Mouse (Mus musculus) bone marrow, adult 2 months (tissue): ENCODE measurements at regions not wholly inside any gene's neighbourhood (a gene's known extent, or its start where the extent isn't known, plus 50 kb on each side); places are given as distances from the start of the nearest gene placed in this dataset.

Source experiments
- H3K27ac ChIP-seq: fragments of 200-500 bp; 2 replicates; pipeline ENCODE4 v1.5.1; 2012; ENCODE audit warnings: low read depth, mild to moderate bottlenecking, control low read depth, inconsistent platforms, low read length; ENCODE audit not compliant: control insufficient read depth, poor library complexity, insufficient read depth
- H3K4me1 ChIP-seq: fragments of 200-500 bp; 2 replicates; pipeline ENCODE4 v1.6.1; 2011; ENCODE audit warnings: low read length; ENCODE audit not compliant: control insufficient read depth, insufficient read depth
- H3K4me3 ChIP-seq: fragments of 200-500 bp; replicated peaks from 2 replicates; pipeline ENCODE3; 2011; ENCODE audit warnings: mild to moderate bottlenecking, low read depth, low read length, control low read depth; ENCODE audit not compliant: control insufficient read depth
- CTCF ChIP-seq: fragments of 200-500 bp; IDR thresholded peaks from 2 replicates; pipeline ENCODE4 v1.5.1; 2011; ENCODE audit warnings: low read length, control low read depth; ENCODE audit not compliant: control insufficient read depth, insufficient read depth
- POLR2A ChIP-seq: fragments of 200-500 bp; IDR thresholded peaks from 2 replicates; pipeline ENCODE4 v1.6.1; 2011; ENCODE audit warnings: low read depth, mild to moderate bottlenecking, control low read depth, low read length, borderline replicate concordance; ENCODE audit not compliant: control insufficient read depth
- WGBS: fragments of 180-500 bp; shearing (Covaris S2); methylation state at CpG from one replicate; pipeline ENCODE4 v1.1.7; 2018; 5-methylcytosine and 5-hydroxymethylcytosine counted together

GRCm38 (mm10) chr6:117497904-117498303 is 329.6 kb downstream of the Cxcl12 start:
- H3K4me1 ChIP-seq: no peaks in the 10 kb centered on the region
- no peak overlapping the region for H3K4me3 ChIP-seq
- no peak for TF ChIP-seq CTCF
- WGBS: 78% methylated on average over 5 of the region's 5 CpGs
- H3K27ac ChIP-seq: no peak overlapping the region

GRCm38 (mm10) chr6:117502346-117502745 is 334.0 kb downstream of the Cxcl12 start:
- WGBS: 13% methylated on average over 5 of the region's 5 CpGs

GRCm38 (mm10) chr6:117504771-117505170 is 336.2 kb upstream of the Zfp637 start:
- Histone ChIP-seq H3K4me1 (no peaks in the 10 kb centered on the region), H3K4me3 (no peak overlapping the region), H3K27ac (no peak overlapping the region)
- 79% methylated on average over 10 of the region's 10 CpGs for WGBS
- TF ChIP-seq CTCF (no peak), POLR2A (no peak)

More at GRCm38 (mm10) chr6:117502346-117502745, 334.0 kb downstream of the Cxcl12 start:
- TF ChIP-seq POLR2A (no peak), CTCF (no peak)
- Histone ChIP-seq H3K4me3 (no peak overlapping the region), H3K4me1 (no peaks in the 10 kb centered on the region), H3K27ac (no peak overlapping the region)

GRCm38 (mm10) chr6:117505431-117505830 is 335.5 kb upstream of the Zfp637 start:
- WGBS: 55% methylated on average over 3 of the region's 3 CpGs
- Histone ChIP-seq H3K4me3 (no peak overlapping the region), H3K4me1 (no peaks in the 10 kb centered on the region), H3K27ac (no peak overlapping the region)
- no peak for TF ChIP-seq POLR2A
- TF ChIP-seq CTCF: no peak

GRCm38 (mm10) chr6:117506619-117507018 is 334.4 kb upstream of the Zfp637 start:
- TF ChIP-seq CTCF (no peak), POLR2A (no peak)
- Histone ChIP-seq H3K4me3 (no peak overlapping the region), H3K27ac (no peak overlapping the region), H3K4me1 (no peaks in the 10 kb centered on the region)
- WGBS: 82% methylated on average over 7 of the region's 7 CpGs

GRCm38 (mm10) chr6:117508860-117509259 is 332.1 kb upstream of the Zfp637 start:
- Histone ChIP-seq H3K27ac (no peak overlapping the region), H3K4me3 (no peak overlapping the region), H3K4me1 (no peaks in the 10 kb centered on the region)
- 79% methylated on average over 6 of the region's 6 CpGs for WGBS
- TF ChIP-seq CTCF (no peak), POLR2A (no peak)

- no peak for TF ChIP-seq CTCF
- TF ChIP-seq POLR2A: no peak
- H3K27ac ChIP-seq: no peak overlapping the region
- no peak overlapping the region for H3K4me3 ChIP-seq
- 78% methylated on average over 4 of the region's 4 CpGs for WGBS
- no peaks in the 10 kb centered on the region for H3K4me1 ChIP-seq
Observed at GRCm38 (mm10) chr6:117510026-117510425, 331.0 kb upstream of the Zfp637 start.

GRCm38 (mm10) chr6:117514831-117515230 is 326.1 kb upstream of the Zfp637 start:
- no peak overlapping the region for H3K27ac ChIP-seq
- H3K4me3 ChIP-seq: no peak overlapping the region
- H3K4me1 ChIP-seq: no peaks in the 10 kb centered on the region
- TF ChIP-seq POLR2A: no peak
- TF ChIP-seq CTCF: no peak
- 87% methylated on average over 5 of the region's 5 CpGs for whole genome bisulfite sequencing

GRCm38 (mm10) chr6:117516906-117517305 is 324.1 kb upstream of the Zfp637 start:
- TF ChIP-seq CTCF (no peak), POLR2A (no peak)
- Histone ChIP-seq H3K4me1 (no peaks in the 10 kb centered on the region), H3K27ac (no peak overlapping the region), H3K4me3 (no peak overlapping the region)
- 76% methylated on average over 7 of the region's 7 CpGs for WGBS

GRCm38 (mm10) chr6:117518939-117519338 is 322.0 kb upstream of the Zfp637 start:
- no peak overlapping the region for H3K4me3 ChIP-seq
- no peak overlapping the region for H3K27ac ChIP-seq
- 76% methylated on average over 3 of the region's 3 CpGs for WGBS
- TF ChIP-seq POLR2A: no peak
- no peak for TF ChIP-seq CTCF
- H3K4me1 ChIP-seq: no peaks in the 10 kb centered on the region
